Mouse (Mus musculus) layer of hippocampus, adult 2 months (tissue): Measurements from ENCODE around the gene Gm10337. TPM values are rescaled to one million over a fixed set of nuclear protein-coding genes. Genes with fewer than 3 reads are reported as not detected.
A peak's percentile ranks its signal among the peaks of the same experiment; 100 is the strongest.

ENCODE experiments used
- DNase-seq, 2 experiments: peaks; one replicate each; pipeline ENCODE4 v3.0.0; 2022; ENCODE audit warnings: low spot score in 2 of 2
- H3K27ac ChIP-seq: fragments of 200-600 bp; 2 replicates; pipeline ENCODE4 v1.8.1; 2022
- H3K4me3 ChIP-seq: fragments of 200-600 bp; 2 replicates; pipeline ENCODE4 v1.8.1; 2022; ENCODE audit warnings: mild to moderate bottlenecking
- CTCF ChIP-seq: fragments of 200-600 bp; conservative IDR thresholded peaks from 2 replicates; pipeline ENCODE4 v1.8.1; 2022; ENCODE audit warnings: antibody characterized with exemption, mild to moderate bottlenecking, moderate library complexity
- long read RNA-seq, 2 experiments: library from polyadenylated mRNA; stranded (forward); transcript quantifications; one replicate each; pipeline ENCODE4 v2.0.0; 2021; ENCODE audit warnings: borderline mapping rate in 2 of 2
- total RNA-seq, 2 experiments: library from RNA; stranded (reverse); gene quantifications; 2 replicates each; pipeline ENCODE4 v1.2.3; 2021

Gene Gm10337
- total RNA-seq, result not detected
- long read RNA-seq, experiment 1, result 0 reads
- long read RNA-seq, experiment 2, result 0 reads

- Histone ChIP-seq H3K4me3 (no peak within 1 kb of the TSS), H3K27ac (peak within 1 kb of the TSS; percentile 76; the same call in 1 of the 2 replicates)
- no peak for DNase-seq
- TF ChIP-seq CTCF, result no peak
Observed at GRCm38 (mm10) chr15:102503447-102503846, at the start of gene Gm10337. Gene Gm10337 (plus strand): TSS chr15:102503722.

- H3K4me3 ChIP-seq, result no peak overlapping the region
- TF ChIP-seq CTCF, result peak; percentile 66
Observed at GRCm38 (mm10) chr15:102455993-102456392, 47.5 kb upstream of the Gm10337 start.

DNA sequence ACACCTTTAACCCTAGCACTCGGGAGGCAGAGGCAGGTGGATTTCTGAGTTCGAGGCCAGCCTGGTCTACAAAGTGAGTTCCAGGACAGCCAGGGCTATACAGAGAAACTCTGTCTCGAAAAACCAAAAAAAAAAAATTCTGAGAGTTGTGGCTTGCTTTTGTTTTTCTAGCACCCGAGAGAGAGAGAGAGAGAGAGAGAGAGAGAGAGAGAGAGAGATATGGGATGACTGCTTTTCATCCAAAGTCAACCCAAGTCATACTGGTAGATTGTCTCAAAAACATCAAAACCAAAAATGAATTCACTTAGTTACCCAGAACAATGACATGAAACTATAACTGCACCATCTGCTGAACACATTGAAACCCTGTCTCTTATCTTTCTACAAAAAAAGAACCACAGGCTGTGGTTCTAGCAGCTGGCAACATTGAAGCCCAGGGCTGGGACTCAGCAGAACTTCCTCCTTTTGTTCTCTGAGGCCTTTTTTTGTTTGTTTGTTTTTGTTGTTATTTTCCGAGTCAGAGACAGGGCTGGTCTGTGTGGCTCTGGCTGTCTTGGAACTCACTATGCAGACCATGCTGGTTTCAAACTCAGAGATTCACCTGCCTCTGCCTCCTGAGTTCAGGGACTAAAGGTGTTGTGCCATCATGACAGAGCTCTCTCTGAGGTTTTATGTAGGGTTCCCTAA, 45.3 kb upstream of the Gm10337 start:
- peak overlapping the region; percentile 66 for H3K4me3 ChIP-seq
- TF ChIP-seq CTCF, result no peak
- H3K27ac ChIP-seq, result peak overlapping the region; percentile 85
- DNase-seq, result no peak

More at GRCm38 (mm10) chr15:102455993-102456392, 47.5 kb upstream of the Gm10337 start:
- H3K27ac ChIP-seq, result no peak overlapping the region
- no peak for DNase-seq

DNA sequence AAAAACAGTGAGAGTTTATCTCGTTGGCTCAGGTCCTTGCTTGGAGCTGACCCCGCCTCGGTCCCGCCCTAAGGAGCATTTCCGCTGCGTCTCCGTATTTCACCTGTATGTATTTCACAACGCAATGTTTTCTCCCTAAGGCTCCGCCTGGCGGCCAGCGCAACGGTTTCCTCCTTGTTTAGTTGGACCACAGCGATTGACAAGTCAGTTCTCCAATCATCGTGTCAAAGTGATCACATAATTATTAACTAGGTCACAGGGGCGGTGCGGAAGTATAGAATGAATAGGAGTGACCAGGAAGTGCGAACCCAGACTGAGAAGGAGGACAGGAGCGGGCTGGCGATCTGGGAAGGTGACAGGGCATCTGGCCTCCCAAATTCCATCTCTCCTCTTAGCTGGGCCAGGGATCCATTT, 44.6 kb upstream of the Gm10337 start, which contains the start of gene Prr13:
TSS of gene Prr13 (plus strand) at position 125 of the 414 bp plus-strand sequence.
- peak; percentile 83 to 91 for DNase-seq
- Histone ChIP-seq H3K27ac (peak within 1 kb of the TSS; percentile 85), H3K4me3 (peak within 1 kb of the TSS; percentile 66)
- peak; percentile 81 for TF ChIP-seq CTCF

GRCm38 (mm10) chr15:102459381-102459780, 44.1 kb upstream of the Gm10337 start:
- no peak for DNase-seq
- H3K27ac ChIP-seq, result peak overlapping the region; percentile 85
- H3K4me3 ChIP-seq, result peak overlapping the region; percentile 66
- no peak for TF ChIP-seq CTCF

- no peak for DNase-seq
- Histone ChIP-seq H3K4me3 (peak overlapping the region; percentile 66; the same call in 1 of the 2 replicates), H3K27ac (no peak overlapping the region)
- TF ChIP-seq CTCF, result no peak
Observed at GRCm38 (mm10) chr15:102459847-102460246, 43.7 kb upstream of the Gm10337 start.

DNA sequence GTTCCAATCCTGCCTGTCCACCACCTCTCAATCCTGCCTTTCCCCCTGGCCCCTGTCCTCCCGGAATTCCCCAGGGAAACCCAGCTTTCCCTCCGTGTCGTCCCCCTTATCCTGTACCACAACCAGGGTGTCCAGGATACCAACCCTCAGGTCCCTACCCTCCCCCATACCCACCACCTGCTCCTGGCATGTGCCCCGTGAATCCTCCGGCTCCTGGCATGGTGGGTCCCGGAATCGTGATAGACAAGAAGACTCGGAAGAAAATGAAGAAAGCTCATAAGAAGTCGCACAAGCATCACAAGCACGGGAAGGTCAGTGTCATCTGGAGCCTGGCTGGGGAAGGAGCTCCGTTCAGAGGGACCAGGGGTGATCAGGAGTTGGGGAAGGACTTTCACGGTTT, 43.1 kb upstream of the Gm10337 start:
- H3K4me3 ChIP-seq, result no peak overlapping the region

GRCm38 (mm10) chr15:102460971-102461370, 42.6 kb upstream of the Gm10337 start:
- DNase-seq, result no peak
- no peak overlapping the region for H3K27ac ChIP-seq
- H3K4me3 ChIP-seq, result no peak overlapping the region
- TF ChIP-seq CTCF, result no peak

More for the DNA sequence above, 43.1 kb upstream of the Gm10337 start:
- no peak for TF ChIP-seq CTCF
- H3K27ac ChIP-seq, result no peak overlapping the region
- no peak for DNase-seq

- no peak overlapping the region for H3K4me3 ChIP-seq
- TF ChIP-seq CTCF, result no peak
Observed at GRCm38 (mm10) chr15:102461430-102462075, 42.0 kb upstream of the Gm10337 start.

DNA sequence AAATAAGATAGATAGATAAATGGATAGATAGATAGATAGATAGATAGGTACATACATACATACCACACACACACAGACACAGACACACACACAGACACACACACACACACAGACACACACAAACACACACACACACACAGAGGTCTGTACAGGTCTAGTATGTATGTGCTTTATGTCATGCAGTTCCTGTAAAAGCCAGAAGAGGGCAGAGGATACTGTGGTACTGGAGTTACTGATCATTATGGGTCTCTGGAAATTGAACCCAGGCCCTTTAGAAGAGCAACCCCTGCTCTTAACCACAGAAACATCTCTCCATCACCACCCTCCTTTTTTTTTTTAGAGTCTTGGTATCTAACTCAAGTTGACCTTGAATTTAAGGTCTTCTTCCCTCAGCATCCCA, 39.9 kb upstream of the Gm10337 start:
- no peak for DNase-seq
- no peak overlapping the region for H3K4me3 ChIP-seq
- peak; percentile 55 for TF ChIP-seq CTCF
- no peak overlapping the region for H3K27ac ChIP-seq

More at GRCm38 (mm10) chr15:102461430-102462075, 42.0 kb upstream of the Gm10337 start:
- no peak overlapping the region for H3K27ac ChIP-seq
- no peak for DNase-seq

DNA sequence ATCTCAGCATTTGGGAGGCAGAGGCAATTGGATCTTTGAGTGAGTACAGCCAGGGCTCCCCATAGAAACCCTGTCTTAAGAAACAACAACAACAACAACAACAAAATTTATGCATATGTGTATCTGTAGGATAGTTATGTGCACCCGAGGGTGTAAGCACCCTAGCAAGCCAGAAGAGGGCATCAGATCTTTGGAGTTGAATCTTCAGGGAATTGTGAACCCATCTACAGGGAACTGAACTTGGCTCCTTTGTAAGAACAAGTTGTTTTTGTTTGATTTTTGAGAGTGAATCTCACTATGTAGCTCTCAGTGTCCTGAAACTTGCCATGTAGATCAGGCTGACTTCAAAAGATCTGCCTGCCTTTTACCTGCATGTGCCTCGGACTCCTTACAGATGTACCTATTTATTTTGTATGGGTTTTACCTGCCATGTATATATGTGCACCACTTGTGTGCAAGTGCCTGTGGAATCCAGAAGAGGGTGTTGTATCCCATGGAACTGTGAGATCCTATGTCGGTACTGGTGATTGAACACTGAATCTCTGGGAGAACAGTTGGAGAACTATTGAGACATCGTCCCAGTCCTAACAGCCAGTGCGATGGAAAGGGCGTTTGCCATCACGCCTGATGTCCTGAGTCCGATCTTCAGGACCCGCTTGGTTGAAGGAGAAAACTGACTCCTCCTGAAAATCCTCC, 34.7 kb upstream of the Gm10337 start:
- 0 out of 2 replicates have a peak, but pooled peaks have one; percentile 6 for TF ChIP-seq CTCF
- no peak for DNase-seq
- Histone ChIP-seq H3K27ac (no peak overlapping the region), H3K4me3 (no peak overlapping the region)

DNA sequence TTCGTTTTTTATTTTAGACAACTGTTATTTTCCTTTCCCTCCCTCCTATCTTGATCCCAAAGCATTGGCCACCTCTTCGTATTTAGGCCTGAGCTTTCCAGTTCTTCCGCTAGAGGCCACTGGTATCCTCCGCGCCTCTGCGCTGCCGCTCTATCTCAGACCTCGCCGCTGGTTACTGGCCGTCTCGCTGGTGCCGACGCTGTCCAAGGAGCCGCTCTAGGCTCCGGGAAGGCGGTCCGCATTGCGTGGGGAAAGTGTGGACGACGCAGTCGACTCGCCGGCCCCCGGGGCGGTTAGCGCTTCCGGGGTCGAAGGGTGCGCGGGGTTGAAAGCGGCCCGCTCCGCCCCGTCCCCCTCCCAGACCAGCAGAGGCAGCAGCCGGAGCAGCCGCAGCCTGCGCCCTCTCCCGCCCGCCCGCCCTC, 33.3 kb upstream of the Gm10337 start, which contains the start of gene Pcbp2:
TSS of gene Pcbp2 (plus strand) at position 357 of the 422 bp plus-strand sequence.
- Histone ChIP-seq H3K27ac (peak within 1 kb of the TSS; percentile 98), H3K4me3 (peak within 1 kb of the TSS; percentile 90)
- peak; percentile 97 to 98 for DNase-seq
- TF ChIP-seq CTCF, result peak; percentile 98
